Mouse (Mus musculus): ENCODE measurements around the gene Kif27. TPM values are rescaled to one million over a fixed set of nuclear protein-coding genes. Genes with fewer than 3 reads are reported as not detected.
"Not testable (repeated sequence)": the region's sequence is repeated elsewhere in the genome, so short reads cannot be mapped to it uniquely, and the experiment has no call there.

Gene Kif27
- polyA plus RNA-seq, 1 experiment from 2014 or later = 0.32 TPM

DNA sequence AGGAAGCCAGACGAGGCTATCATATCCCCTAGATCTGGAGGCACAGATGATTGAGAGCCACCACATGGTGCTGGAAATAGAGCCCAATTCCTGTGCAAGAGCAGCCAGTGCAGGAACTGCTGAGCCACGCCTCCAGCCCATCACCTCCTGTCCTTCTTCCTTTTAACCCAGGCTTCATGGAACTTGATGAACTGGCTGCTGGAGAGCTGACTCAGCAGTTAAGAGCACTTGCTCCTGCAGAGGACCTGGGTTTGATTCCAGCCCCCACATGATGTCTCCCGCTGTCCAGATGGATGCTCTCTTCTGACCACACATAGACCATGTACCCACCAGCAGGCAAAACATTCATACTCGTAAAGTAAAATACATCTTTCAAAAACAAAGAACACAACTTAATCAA lies 9.9 kb upstream of the Kif27 start:
- H3K27ac ChIP-seq (ENCODE audit: low read length) = no peak overlapping the region
- WGBS = 64% methylated on average over 4 of the region's 4 CpGs
- no peak overlapping the region for H3K4me3 ChIP-seq (ENCODE audit: low read length)
- H3K4me2 ChIP-seq (ENCODE audit: low read depth, low read length) = no peak overlapping the region
- H3K27me3 ChIP-seq (replicated peaks; ENCODE audit: control insufficient read depth, insufficient read depth, low read length) = no peaks in the 10 kb centered on the region
- H3K4me1 ChIP-seq (ENCODE audit: control insufficient read depth, insufficient read depth, low read length) = 0 out of 2 replicates have a peak, but pooled peaks cover 8% of the 10 kb centered on the region
- ATAC-seq = no peak
- no peaks in the 10 kb centered on the region for H3K9me3 ChIP-seq (ENCODE audit: control insufficient read depth, low read length)
- H3K36me3 ChIP-seq (ENCODE audit: control insufficient read depth, insufficient read depth, low read length) = no peaks in the 10 kb centered on the region
- H3K9ac ChIP-seq (ENCODE audit: low read depth, low read length) = no peak overlapping the region

- H3K27me3 ChIP-seq (replicated peaks; ENCODE audit: control insufficient read depth, insufficient read depth, low read length) = no peaks in the 10 kb centered on the region
- 0 out of 2 replicates have a peak, but pooled peaks cover 4% of the 10 kb centered on the region for H3K4me1 ChIP-seq (ENCODE audit: control insufficient read depth, insufficient read depth, low read length)
- no peak overlapping the region for H3K4me2 ChIP-seq (ENCODE audit: low read depth, low read length)
- H3K4me3 ChIP-seq (ENCODE audit: low read length) = no peak overlapping the region
- ATAC-seq = no peak
- no peak overlapping the region for H3K9ac ChIP-seq (ENCODE audit: low read depth, low read length)
- H3K27ac ChIP-seq (ENCODE audit: low read length) = no peak overlapping the region
- H3K36me3 ChIP-seq (ENCODE audit: control insufficient read depth, insufficient read depth, low read length) = no peaks in the 10 kb centered on the region
- H3K9me3 ChIP-seq (ENCODE audit: control insufficient read depth, low read length) = no peaks in the 10 kb centered on the region
- WGBS = 82% methylated on average over 1 of the region's 1 CpGs
Measured at GRCm38 (mm10) chr13:58367641-58368040, 8.7 kb upstream of the Kif27 start.

DNA sequence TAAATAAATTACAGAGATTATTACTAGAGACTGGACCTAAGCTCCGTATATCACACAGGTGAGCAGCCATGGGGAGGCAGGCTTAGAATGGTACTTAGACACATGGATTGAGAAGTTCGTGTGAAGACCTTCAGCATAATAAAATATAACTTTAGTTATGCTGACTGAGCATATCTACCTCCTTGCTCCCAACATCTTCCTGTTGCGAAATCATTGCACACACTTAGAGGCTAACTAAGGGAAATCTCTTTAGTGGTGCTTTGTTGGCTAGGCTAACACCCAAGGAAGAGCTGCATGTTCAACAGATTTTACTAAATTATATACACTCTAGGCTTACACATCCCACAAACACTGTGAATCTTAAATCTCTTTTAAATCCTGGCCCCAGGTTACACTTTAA lies 7.5 kb upstream of the Kif27 start:
- H3K36me3 ChIP-seq (ENCODE audit: control insufficient read depth, insufficient read depth, low read length) = no peaks in the 10 kb centered on the region
- 74% methylated on average over 3 of the region's 3 CpGs for WGBS
- ATAC-seq = no peak

DNA sequence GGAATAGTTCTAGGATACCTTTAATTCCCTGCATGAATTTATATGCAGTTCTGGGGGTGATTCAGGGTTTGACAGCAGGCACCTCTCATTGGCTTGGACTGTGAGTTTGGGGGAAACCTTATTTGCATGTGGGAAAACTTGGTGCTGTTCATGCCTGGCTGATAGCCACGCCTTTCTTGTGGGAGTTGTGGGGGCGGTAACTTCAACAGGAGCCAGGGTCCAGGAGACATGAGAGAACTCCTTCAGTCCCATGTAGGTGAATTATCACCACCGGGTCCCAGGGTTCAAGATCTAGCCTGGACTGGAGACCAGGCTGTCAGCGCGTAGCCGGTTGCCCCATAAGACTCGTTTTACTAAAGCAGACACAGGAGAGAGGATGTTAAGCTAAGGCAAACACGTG lies 6.3 kb upstream of the Kif27 start:
- H3K4me1 ChIP-seq (ENCODE audit: control insufficient read depth, insufficient read depth, low read length); ATAC-seq; H3K4me2 ChIP-seq (ENCODE audit: low read depth, low read length); H3K9me3 ChIP-seq (ENCODE audit: control insufficient read depth, low read length); H3K4me3 ChIP-seq (ENCODE audit: low read length); H3K27me3 ChIP-seq (replicated peaks; ENCODE audit: control insufficient read depth, insufficient read depth, low read length); H3K9ac ChIP-seq (ENCODE audit: low read depth, low read length); H3K36me3 ChIP-seq (ENCODE audit: control insufficient read depth, insufficient read depth, low read length): not testable (repeated sequence)
- H3K27ac ChIP-seq (ENCODE audit: low read length) = peak overlapping the region; percentile 62
- WGBS = 79% methylated on average over 8 of the region's 8 CpGs

More for the DNA sequence above, 7.5 kb upstream of the Kif27 start:
- Histone ChIP-seq H3K27ac (ENCODE audit: low read length) (no peak overlapping the region), H3K4me2 (ENCODE audit: low read depth, low read length) (no peak overlapping the region), H3K4me3 (ENCODE audit: low read length) (no peak overlapping the region), H3K9me3 (ENCODE audit: control insufficient read depth, low read length) (no peaks in the 10 kb centered on the region), H3K9ac (ENCODE audit: low read depth, low read length) (no peak overlapping the region), H3K27me3 (replicated peaks; ENCODE audit: control insufficient read depth, insufficient read depth, low read length) (no peaks in the 10 kb centered on the region), H3K4me1 (ENCODE audit: control insufficient read depth, insufficient read depth, low read length) (no peaks in the 10 kb centered on the region)

- Histone ChIP-seq H3K27ac (ENCODE audit: low read length) (peak overlapping the region; percentile 62), H3K4me3 (ENCODE audit: low read length) (no peak overlapping the region), H3K9ac (ENCODE audit: low read depth, low read length) (no peak overlapping the region), H3K27me3 (replicated peaks; ENCODE audit: control insufficient read depth, insufficient read depth, low read length) (no peaks in the 10 kb centered on the region), H3K36me3 (ENCODE audit: control insufficient read depth, insufficient read depth, low read length) (no peaks in the 10 kb centered on the region), H3K4me2 (ENCODE audit: low read depth, low read length) (no peak overlapping the region), H3K9me3 (ENCODE audit: control insufficient read depth, low read length) (no peaks in the 10 kb centered on the region), H3K4me1 (ENCODE audit: control insufficient read depth, insufficient read depth, low read length) (no peaks in the 10 kb centered on the region)
- 52% methylated on average over 8 of the region's 8 CpGs for WGBS
- peak; percentile 85 for ATAC-seq
Measured at GRCm38 (mm10) chr13:58364353-58365175, 5.6 kb upstream of the Kif27 start.

- H3K27ac ChIP-seq (ENCODE audit: low read length) = peak overlapping the region; percentile 77
- H3K9ac ChIP-seq (ENCODE audit: low read depth, low read length) = peak overlapping the region; percentile 67
- no peaks in the 10 kb centered on the region for H3K9me3 ChIP-seq (ENCODE audit: control insufficient read depth, low read length)
- peaks cover 3% of the 10 kb centered on the region for H3K4me1 ChIP-seq (ENCODE audit: control insufficient read depth, insufficient read depth, low read length)
- peak; percentile 81 for ATAC-seq
- no peaks in the 10 kb centered on the region for H3K27me3 ChIP-seq (replicated peaks; ENCODE audit: control insufficient read depth, insufficient read depth, low read length)
- 5% methylated on average over 7 of the region's 7 CpGs for WGBS
- no peaks in the 10 kb centered on the region for H3K36me3 ChIP-seq (ENCODE audit: control insufficient read depth, insufficient read depth, low read length)
- peak overlapping the region; percentile 67 for H3K4me3 ChIP-seq (ENCODE audit: low read length)
- peak overlapping the region; percentile 95 for H3K4me2 ChIP-seq (ENCODE audit: low read depth, low read length)
Measured at GRCm38 (mm10) chr13:58359304-58359653, 357 bp upstream of the Kif27 start.

DNA sequence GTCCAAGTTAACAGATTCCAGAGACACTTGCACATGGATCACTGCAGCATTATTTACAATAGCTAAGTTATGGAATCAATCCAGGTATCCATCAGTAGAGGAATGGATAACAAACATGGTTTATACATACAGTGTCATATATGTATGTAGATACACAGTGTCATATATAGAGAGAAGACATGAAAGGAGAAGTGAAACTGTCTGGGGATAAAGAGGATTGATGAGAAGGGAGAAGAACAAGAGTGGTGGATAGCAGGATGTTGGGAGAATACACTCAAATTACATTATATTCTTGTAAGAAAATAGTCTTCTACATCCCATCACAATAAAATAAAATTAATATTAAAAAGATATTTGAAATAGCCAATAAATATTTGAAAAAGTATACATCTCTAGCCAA lies 5.9 kb downstream of the Kif27 start:
- H3K4me1 ChIP-seq (ENCODE audit: control insufficient read depth, insufficient read depth, low read length) = no peaks in the 10 kb centered on the region
- H3K4me2 ChIP-seq (ENCODE audit: low read depth, low read length) = no peak overlapping the region
- ATAC-seq = no peak
- no peaks in the 10 kb centered on the region for H3K27me3 ChIP-seq (replicated peaks; ENCODE audit: control insufficient read depth, insufficient read depth, low read length)
- H3K9ac ChIP-seq (ENCODE audit: low read depth, low read length) = no peak overlapping the region
- H3K4me3 ChIP-seq (ENCODE audit: low read length) = no peak overlapping the region
- no peaks in the 10 kb centered on the region for H3K9me3 ChIP-seq (ENCODE audit: control insufficient read depth, low read length)
- no peaks in the 10 kb centered on the region for H3K36me3 ChIP-seq (ENCODE audit: control insufficient read depth, insufficient read depth, low read length)
- no peak overlapping the region for H3K27ac ChIP-seq (ENCODE audit: low read length)

DNA sequence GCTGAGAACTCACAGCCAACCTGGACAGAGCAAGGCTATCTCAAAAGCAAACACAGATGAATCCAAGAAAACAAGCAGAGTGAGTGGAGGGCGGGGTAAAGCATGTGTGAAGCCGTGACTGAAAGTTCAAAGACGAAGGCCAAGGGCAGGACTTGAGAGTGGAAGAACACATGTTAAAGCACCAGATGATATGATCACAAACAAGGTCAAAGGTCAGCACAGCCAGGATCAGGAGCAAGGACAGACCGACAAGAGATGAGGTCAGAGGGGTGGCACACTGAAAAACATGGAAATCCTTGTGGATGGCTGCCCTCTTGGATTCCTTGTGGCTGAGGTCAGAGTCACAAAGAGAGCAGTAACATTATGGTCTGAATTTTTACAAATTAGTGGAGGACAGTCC lies 8.3 kb downstream of the Kif27 start:
- H3K27me3 ChIP-seq (replicated peaks; ENCODE audit: control insufficient read depth, insufficient read depth, low read length) = no peaks in the 10 kb centered on the region
- no peaks in the 10 kb centered on the region for H3K4me1 ChIP-seq (ENCODE audit: control insufficient read depth, insufficient read depth, low read length)
- no peak overlapping the region for H3K4me2 ChIP-seq (ENCODE audit: low read depth, low read length)
- no peaks in the 10 kb centered on the region for H3K9me3 ChIP-seq (ENCODE audit: control insufficient read depth, low read length)
- H3K9ac ChIP-seq (ENCODE audit: low read depth, low read length) = no peak overlapping the region
- H3K36me3 ChIP-seq (ENCODE audit: control insufficient read depth, insufficient read depth, low read length) = no peaks in the 10 kb centered on the region
- no peak overlapping the region for H3K27ac ChIP-seq (ENCODE audit: low read length)
- no peak for ATAC-seq
- 46% methylated on average over 4 of the region's 4 CpGs for WGBS
- H3K4me3 ChIP-seq (ENCODE audit: low read length) = no peak overlapping the region

DNA sequence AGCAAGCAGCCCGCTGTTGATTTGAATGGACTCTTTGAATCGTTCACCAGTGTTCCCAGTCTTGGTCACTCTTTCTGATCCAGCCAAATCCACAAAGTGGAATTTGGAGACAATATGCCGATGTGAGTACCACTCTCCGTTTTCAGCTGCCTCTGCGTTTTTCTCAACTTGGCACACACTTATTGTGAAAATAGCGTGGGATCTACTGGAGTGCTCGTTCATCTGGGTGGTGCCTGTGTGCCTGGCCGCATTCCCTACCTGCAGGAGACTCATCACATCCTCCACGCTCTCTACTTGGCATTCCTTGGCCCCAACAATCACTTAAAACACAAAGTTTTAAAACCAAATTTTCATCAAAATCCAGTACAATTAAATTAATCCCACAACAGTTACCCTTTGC lies 14.4 kb downstream of the Kif27 start:
- WGBS = 85% methylated on average over 9 of the region's 9 CpGs
- Histone ChIP-seq H3K9me3 (ENCODE audit: control insufficient read depth, low read length) (no peaks in the 10 kb centered on the region), H3K27me3 (replicated peaks; ENCODE audit: control insufficient read depth, insufficient read depth, low read length) (no peaks in the 10 kb centered on the region), H3K36me3 (ENCODE audit: control insufficient read depth, insufficient read depth, low read length) (no peaks in the 10 kb centered on the region), H3K4me1 (ENCODE audit: control insufficient read depth, insufficient read depth, low read length) (no peaks in the 10 kb centered on the region), H3K27ac (ENCODE audit: low read length) (no peak overlapping the region), H3K9ac (ENCODE audit: low read depth, low read length) (no peak overlapping the region), H3K4me2 (ENCODE audit: low read depth, low read length) (no peak overlapping the region), H3K4me3 (ENCODE audit: low read length) (no peak overlapping the region)
- no peak for ATAC-seq

- Histone ChIP-seq H3K9me3 (ENCODE audit: control insufficient read depth, low read length) (no peaks in the 10 kb centered on the region), H3K36me3 (ENCODE audit: control insufficient read depth, insufficient read depth, low read length) (no peaks in the 10 kb centered on the region), H3K27ac (ENCODE audit: low read length) (no peak overlapping the region), H3K4me1 (ENCODE audit: control insufficient read depth, insufficient read depth, low read length) (no peaks in the 10 kb centered on the region), H3K4me2 (ENCODE audit: low read depth, low read length) (no peak overlapping the region), H3K27me3 (replicated peaks; ENCODE audit: control insufficient read depth, insufficient read depth, low read length) (no peaks in the 10 kb centered on the region), H3K9ac (ENCODE audit: low read depth, low read length) (no peak overlapping the region), H3K4me3 (ENCODE audit: low read length) (no peak overlapping the region)
- ATAC-seq = no peak
- 73% methylated on average over 12 of the region's 12 CpGs for WGBS
Measured at GRCm38 (mm10) chr13:58337456-58337855, 21.5 kb downstream of the Kif27 start.
